Mouse (Mus musculus) embryonic stem cell, embryonic (primary cell): ENCODE measurements around the gene Gad2.
"Not testable (repeated sequence)": the region's sequence is repeated elsewhere in the genome, so short reads cannot be mapped to it uniquely, and the experiment has no call there.

Experiments
- CTCF ChIA-PET, 4 experiments: fragments of 300-600 bp in 2 of 4; fragments of 350-600 bp in 2 of 4; sonication (Branson Sonifier 250); formaldehyde crosslinking; loops; one replicate each; lab custom pipeline; 2022; ENCODE audit warnings: inconsistent platforms in 2 of 4; lab: Charles Lee
- POLR2A ChIA-PET, 4 experiments: fragments of 300-600 bp in 2 of 4; fragments of 350-600 bp in 2 of 4; sonication (Branson Sonifier 250); formaldehyde crosslinking; loops; one replicate each; lab custom pipeline; 2022; ENCODE audit warnings: antibody characterized with exemption in 4 of 4, inconsistent platforms in 1 of 4; lab: Charles Lee

Gene Gad2

GRCm38 (mm10) chr2:22621828-22622731, at the start of gene Gad2:
TSS of gene Gad2 (plus strand) at chr2:22622205.
- ChIA-PET POLR2A (interaction anchor here in 2 of 4 experiments (0.5 to 1.5 kb wide), 3 partner anchors 60 to 380 kb away, joined by 3 to 7 read pairs (median 6); partner anchors contain the start of gene Pdss1 (in 1 of the 2)), CTCF (no interaction called here)

GRCm38 (mm10) chr2:22587469-22588169, 34.4 kb upstream of the Gad2 start:
- POLR2A ChIA-PET, CTCF ChIA-PET: not testable (repeated sequence)

GRCm38 (mm10) chr2:22588170-22588541, 33.8 kb upstream of the Gad2 start:
- CTCF ChIA-PET, POLR2A ChIA-PET: not testable (repeated sequence)

- POLR2A ChIA-PET, result not testable (repeated sequence)
Measured at GRCm38 (mm10) chr2:22588673-22589381, 33.2 kb upstream of the Gad2 start.

GRCm38 (mm10) chr2:22589382-22590205, 32.4 kb upstream of the Gad2 start:
- POLR2A ChIA-PET, CTCF ChIA-PET: not testable (repeated sequence)

More at GRCm38 (mm10) chr2:22588673-22589381, 33.2 kb upstream of the Gad2 start:
- CTCF ChIA-PET, result not testable (repeated sequence)

GRCm38 (mm10) chr2:22590206-22590490, 31.9 kb upstream of the Gad2 start:
- POLR2A ChIA-PET, result no interaction called here
- CTCF ChIA-PET, result no interaction called here

GRCm38 (mm10) chr2:22617951-22618350, 4.1 kb upstream of the Gad2 start:
- ChIA-PET POLR2A (interaction anchor here in 1 of 4 experiments (1.1 kb wide), 1 partner anchor 15 kb away, joined by 7 read pairs; no protein-coding TSS in a partner anchor), CTCF (interaction anchor here in 1 of 4 experiments (1.0 kb wide), 1 partner anchor 659 kb away, joined by 3 read pairs; no protein-coding TSS in a partner anchor)

GRCm38 (mm10) chr2:22619416-22619815, 2.6 kb upstream of the Gad2 start:
- CTCF ChIA-PET, result no interaction called here
- POLR2A ChIA-PET, result interaction anchor here in 1 of 4 experiments (0.9 kb wide), 1 partner anchor 1927 kb away, joined by 3 read pairs; no protein-coding TSS in a partner anchor

GRCm38 (mm10) chr2:22620030-22620429, 2.0 kb upstream of the Gad2 start:
- ChIA-PET POLR2A (interaction anchor here in 2 of 4 experiments (0.6 to 0.9 kb wide), 5 partner anchors 40 to 1928 kb away, joined by 3 to 4 read pairs (median 3); no protein-coding TSS in a partner anchor), CTCF (interaction anchor here in 1 of 4 experiments (1.2 kb wide), 1 partner anchor 662 kb away, joined by 4 read pairs; no protein-coding TSS in a partner anchor)

- POLR2A ChIA-PET, result interaction anchor here in 3 of 4 experiments (0.6 to 1.5 kb wide), 6 partner anchors 41 to 1929 kb away, joined by 3 to 6 read pairs (median 3); partner anchors contain the start of gene Pdss1 (in 1 of the 3)
- CTCF ChIA-PET, result interaction anchor here in 2 of 4 experiments (0.6 to 1.2 kb wide), 3 partner anchors 247 to 662 kb away, joined by 4 to 5 read pairs (median 4); no protein-coding TSS in a partner anchor
Measured at GRCm38 (mm10) chr2:22620534-22620933, 1.5 kb upstream of the Gad2 start.

- POLR2A ChIA-PET, result interaction anchor here in 2 of 4 experiments (0.5 to 1.5 kb wide), 2 partner anchors 274 to 381 kb away, joined by 6 to 7 read pairs; partner anchors contain the start of gene Pdss1 (in 1 of the 2)
- CTCF ChIA-PET, result interaction anchor here in 2 of 4 experiments (0.6 to 1.2 kb wide), 3 partner anchors 246 to 663 kb away, joined by 4 to 5 read pairs (median 4); no protein-coding TSS in a partner anchor
Measured at GRCm38 (mm10) chr2:22620978-22621827, 802 bp upstream of the Gad2 start.

GRCm38 (mm10) chr2:22623111-22624070, 1.4 kb downstream of the Gad2 start:
- POLR2A ChIA-PET, result interaction anchor here in 1 of 4 experiments (0.9 kb wide), 1 partner anchor 14 kb away, joined by 4 read pairs; no protein-coding TSS in a partner anchor
- CTCF ChIA-PET, result interaction anchor here in 1 of 4 experiments (0.6 kb wide), 1 partner anchor 125 kb away, joined by 3 read pairs; no protein-coding TSS in a partner anchor

GRCm38 (mm10) chr2:22624188-22624975, 2.4 kb downstream of the Gad2 start:
- POLR2A ChIA-PET, result no interaction called here
- CTCF ChIA-PET, result interaction anchor here in 1 of 4 experiments (0.6 kb wide), 1 partner anchor 124 kb away, joined by 3 read pairs; no protein-coding TSS in a partner anchor

GRCm38 (mm10) chr2:22625096-22625960, 3.3 kb downstream of the Gad2 start:
- ChIA-PET CTCF (no interaction called here), POLR2A (no interaction called here)
